Mouse (Mus musculus) myocyte (in vitro differentiated cells): Measurements from ENCODE around the gene Vps4b. TPM values are rescaled to one million over a fixed set of nuclear protein-coding genes. Genes with fewer than 3 reads are reported as not detected.
"Not testable (repeated sequence)": the region's sequence is repeated elsewhere in the genome, so short reads cannot be mapped to it uniquely, and the experiment has no call there.

Experiments used
- H3K27me3 ChIP-seq: one replicate; pipeline ENCODE4 v1.6.1; 2011; ENCODE audit not compliant: control insufficient read depth, insufficient read depth, insufficient read length
- H3K36me3 ChIP-seq: one replicate; pipeline ENCODE4 v1.6.1; 2011; ENCODE audit not compliant: control insufficient read depth, insufficient read depth
- H3K4me2 ChIP-seq: one replicate; pipeline ENCODE4 v1.6.1; 2011; ENCODE audit warnings: low read depth, control low read depth
- H3K4me3 ChIP-seq: one replicate; pipeline ENCODE4 v1.5.1; 2011; ENCODE audit warnings: mild to moderate bottlenecking, control low read depth, moderate library complexity
- H3K79me2 ChIP-seq: one replicate; pipeline ENCODE4 v1.6.1; 2011; ENCODE audit not compliant: control insufficient read depth, insufficient read depth
- H3ac ChIP-seq: one replicate; pipeline ENCODE4 v1.6.1; 2011; ENCODE audit not compliant: control insufficient read depth, insufficient read length
- CEBPB ChIP-seq: IDR thresholded peaks from 2 replicates; pipeline ENCODE4 v1.6.1; 2011; ENCODE audit warnings: mild to moderate bottlenecking, moderate library complexity; ENCODE audit not compliant: poor library complexity, insufficient read depth, severe bottlenecking
- E2F4 ChIP-seq: IDR thresholded peaks from one replicate; pipeline ENCODE4 v1.6.1; 2011; ENCODE audit warnings: mild to moderate bottlenecking, control low read depth, moderate library complexity; ENCODE audit not compliant: insufficient read depth
- MAX ChIP-seq: IDR thresholded peaks from one replicate; pipeline ENCODE4 v1.6.1; 2011; ENCODE audit warnings: low read depth, mild to moderate bottlenecking, control low read depth
- MYOD1 ChIP-seq, 3 experiments: IDR thresholded peaks; one replicate each; pipeline ENCODE4 v1.6.1; 2011; ENCODE audit warnings: control low read depth in 2 of 3, low read depth in 2 of 3, mild to moderate bottlenecking in 2 of 3, moderate library complexity in 1 of 3; ENCODE audit not compliant: insufficient read length in 2 of 3, control insufficient read depth in 1 of 3
- MYOG ChIP-seq, 3 experiments: IDR thresholded peaks; one replicate each; pipeline ENCODE4 v1.6.1; 2011; ENCODE audit warnings: control low read depth in 2 of 3, low read depth in 2 of 3, mild to moderate bottlenecking in 2 of 3; ENCODE audit not compliant: insufficient read length in 2 of 3, control insufficient read depth in 1 of 3, insufficient read depth in 1 of 3
- POLR2A ChIP-seq: IDR thresholded peaks from one replicate; pipeline ENCODE4 v1.6.1; 2011; ENCODE audit warnings: low read depth, mild to moderate bottlenecking, control low read depth, moderate library complexity; ENCODE audit not compliant: insufficient read length
- POLR2AphosphoS2 ChIP-seq: IDR thresholded peaks from one replicate; pipeline ENCODE4 v1.6.1; 2011; ENCODE audit warnings: low read depth, control low read depth; ENCODE audit not compliant: insufficient read length
- REST ChIP-seq: IDR thresholded peaks from one replicate; pipeline ENCODE4 v1.6.1; 2011; ENCODE audit warnings: mild to moderate bottlenecking, control low read depth, moderate library complexity; ENCODE audit not compliant: insufficient read depth, insufficient read length
- SRF ChIP-seq: IDR thresholded peaks from one replicate; pipeline ENCODE4 v1.6.1; 2011; ENCODE audit warnings: low read depth; ENCODE audit not compliant: control insufficient read depth, insufficient read length
- TCF12 ChIP-seq: IDR thresholded peaks from one replicate; pipeline ENCODE4 v1.6.1; 2011; ENCODE audit warnings: mild to moderate bottlenecking, control low read depth; ENCODE audit not compliant: poor library complexity, insufficient read depth, severe bottlenecking
- TCF3 ChIP-seq: IDR thresholded peaks from one replicate; pipeline ENCODE4 v1.6.1; 2011; ENCODE audit warnings: low read depth, control low read depth; ENCODE audit not compliant: insufficient read length
- USF1 ChIP-seq: IDR thresholded peaks from one replicate; pipeline ENCODE4 v1.6.1; 2011; ENCODE audit warnings: low read depth, mild to moderate bottlenecking, control low read depth, moderate library complexity
- polyA plus RNA-seq: library from polyadenylated mRNA; unstranded; fragments of >200 nt; fragmentation: generic; extraction: Trizol; gene quantifications from one replicate; pipeline ENCODE4 v1.2.1, GENCODE M21; 2012; ENCODE audit warnings: missing spikeins

The Vps4b gene
- polyA plus RNA-seq, 1 experiment, result 17.7 TPM

DNA sequence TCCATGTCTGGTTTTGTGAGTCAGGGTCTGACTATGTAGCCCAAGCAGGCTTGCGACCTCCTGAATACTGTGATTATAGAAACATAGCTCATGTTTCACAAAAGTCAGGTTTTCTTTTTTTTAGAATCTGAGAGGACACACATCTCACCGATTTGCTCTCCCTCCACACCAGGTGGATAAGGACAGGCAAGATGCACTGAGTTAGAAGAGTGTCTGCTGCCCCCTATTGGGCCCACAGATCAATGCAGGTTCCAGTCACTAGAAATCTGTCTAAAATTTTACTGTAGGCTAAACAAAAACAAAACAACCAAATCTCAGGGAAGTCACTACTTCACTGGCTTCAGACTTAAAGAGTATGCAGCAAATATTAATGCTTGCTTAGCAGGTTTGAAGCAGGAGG lies 60.9 kb downstream of the Vps4b start:
- H3K79me2 ChIP-seq, result no peaks in the 10 kb centered on the region
- no peak for TF ChIP-seq POLR2AphosphoS2
- TF ChIP-seq REST, result no peak
- no peak for TF ChIP-seq USF1
- TF ChIP-seq MAX, result no peak
- no peak for TF ChIP-seq CEBPB
- TF ChIP-seq TCF12, result no peak
- no peak for TF ChIP-seq E2F4
- TF ChIP-seq MYOD1 (IDR thresholded peaks at IDR 0.05; ENCODE audit: control insufficient read depth in 1 of 3, insufficient read length in 2 of 3, low read depth in 2 of 3), result no peak
- TF ChIP-seq TCF3, result no peak
- TF ChIP-seq MYOG (IDR thresholded peaks at IDR 0.05; ENCODE audit: control insufficient read depth in 1 of 3, insufficient read depth in 1 of 3, insufficient read length in 2 of 3, low read depth in 2 of 3), result no peak
- no peak for TF ChIP-seq POLR2A
- TF ChIP-seq SRF, result no peak
- no peak overlapping the region for H3ac ChIP-seq
- peaks cover 3% of the 10 kb centered on the region for H3K36me3 ChIP-seq
- no peak overlapping the region for H3K4me2 ChIP-seq
- H3K4me3 ChIP-seq, result no peak overlapping the region
- no peaks in the 10 kb centered on the region for H3K27me3 ChIP-seq

DNA sequence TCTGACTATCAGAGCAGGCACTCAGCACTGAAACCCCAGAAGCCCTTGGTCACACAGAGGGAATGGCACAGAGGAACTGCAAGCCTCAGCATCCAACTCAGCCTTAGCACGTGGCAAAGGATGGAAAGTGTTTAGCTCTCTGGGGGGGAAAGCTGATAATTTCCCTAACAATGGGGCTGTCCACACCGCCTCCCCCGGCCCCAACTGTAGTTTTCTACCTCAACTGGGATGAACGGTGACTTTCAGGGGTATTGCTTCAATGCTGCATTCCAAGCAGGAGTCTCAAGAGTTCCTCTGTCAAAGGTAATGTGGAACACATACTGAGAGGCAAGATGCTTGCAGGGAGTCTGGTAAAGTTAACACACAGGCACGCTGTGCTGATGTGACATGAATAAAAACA lies 74.5 kb downstream of the Vps4b start:
- Histone ChIP-seq H3K4me2 (no peak overlapping the region), H3K36me3 (no peaks in the 10 kb centered on the region), H3K4me3 (no peak overlapping the region), H3K27me3 (no peaks in the 10 kb centered on the region), H3K79me2 (no peaks in the 10 kb centered on the region), H3ac (no peak overlapping the region)
- TF ChIP-seq MYOD1 (IDR thresholded peaks at IDR 0.05; ENCODE audit: control insufficient read depth in 1 of 3, insufficient read length in 2 of 3, low read depth in 2 of 3) (no peak), CEBPB (no peak), SRF (no peak), MAX (no peak), POLR2A (no peak)

DNA sequence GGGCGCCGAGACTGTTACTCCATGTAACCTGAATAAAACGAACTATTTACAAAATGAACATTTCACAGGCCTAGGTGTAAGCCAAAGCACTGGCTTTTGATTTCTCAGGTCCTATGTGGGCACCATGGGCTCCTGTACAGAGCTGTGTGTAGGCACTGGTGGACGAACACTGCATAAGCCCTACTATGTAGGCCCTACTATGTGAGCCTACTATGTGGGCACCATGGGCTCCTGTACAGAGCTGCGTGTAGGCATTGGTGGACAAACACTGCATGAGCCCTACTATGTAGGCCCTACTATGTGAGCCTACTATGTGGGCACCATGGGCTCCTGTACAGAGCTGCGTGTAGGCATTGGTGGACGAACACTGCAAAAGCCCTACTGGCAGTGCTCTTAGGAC lies 78.8 kb downstream of the Vps4b start:
- H3K36me3 ChIP-seq, H3K4me3 ChIP-seq, H3K27me3 ChIP-seq, H3K79me2 ChIP-seq, H3K4me2 ChIP-seq, H3ac ChIP-seq: not testable (repeated sequence)

DNA sequence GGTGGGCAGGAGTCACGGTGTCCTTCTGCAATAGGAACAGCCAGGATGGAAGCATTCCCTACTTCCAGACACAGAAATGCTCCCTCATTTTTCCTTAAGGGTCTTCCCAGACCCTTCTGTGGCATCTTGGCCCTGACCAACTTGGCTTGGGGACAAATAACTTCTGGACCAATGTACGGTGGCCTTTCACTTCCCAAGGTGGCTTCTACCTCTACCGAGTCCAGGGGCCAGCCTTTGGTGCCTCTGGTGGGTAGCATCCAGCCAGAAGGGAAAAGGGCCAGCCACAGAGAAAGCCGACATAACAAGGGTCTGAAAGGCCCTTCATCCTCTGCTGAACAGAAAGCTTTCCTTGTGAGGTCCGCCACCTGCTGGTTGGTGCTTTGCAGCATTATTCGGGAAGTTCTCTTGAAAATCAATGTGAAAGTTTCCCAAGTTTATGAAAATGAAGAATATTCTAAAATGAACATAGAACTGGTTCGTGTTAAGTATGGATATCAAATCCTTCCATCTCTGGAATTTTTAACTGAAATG lies 79.4 kb downstream of the Vps4b start:
- TF ChIP-seq POLR2AphosphoS2 (no peak), TCF12 (no peak), MYOD1 (IDR thresholded peaks at IDR 0.05; ENCODE audit: control insufficient read depth in 1 of 3, insufficient read length in 2 of 3, low read depth in 2 of 3) (no peak), SRF (no peak)

DNA sequence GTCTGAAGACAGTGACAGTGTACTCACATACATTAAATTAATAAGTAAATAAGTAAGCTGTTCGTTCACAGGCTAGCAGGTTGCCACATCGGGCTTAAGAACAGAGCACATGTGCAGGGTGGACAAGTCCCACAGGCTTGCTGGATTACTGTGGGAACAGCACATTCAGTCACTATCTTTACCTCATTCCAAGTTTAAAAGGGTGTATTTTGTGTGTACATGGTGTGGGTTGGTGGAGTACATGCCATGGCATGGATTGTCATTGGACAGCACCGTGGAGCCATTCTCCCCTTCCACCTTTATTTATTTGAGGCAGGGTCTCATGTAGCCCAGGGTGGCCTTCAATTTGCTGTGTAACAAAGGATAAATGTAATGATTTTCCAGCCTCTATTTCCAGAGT lies 80.4 kb downstream of the Vps4b start:
- no peaks in the 10 kb centered on the region for H3K79me2 ChIP-seq
- no peaks in the 10 kb centered on the region for H3K27me3 ChIP-seq
- H3ac ChIP-seq, result no peak overlapping the region
- H3K36me3 ChIP-seq, result no peaks in the 10 kb centered on the region
- no peak overlapping the region for H3K4me3 ChIP-seq
- TF ChIP-seq MYOG (IDR thresholded peaks at IDR 0.05; ENCODE audit: control insufficient read depth in 1 of 3, insufficient read depth in 1 of 3, insufficient read length in 2 of 3, low read depth in 2 of 3) (no peak), E2F4 (no peak), POLR2A (no peak), POLR2AphosphoS2 (no peak), REST (no peak), TCF3 (no peak), MYOD1 (IDR thresholded peaks at IDR 0.05; ENCODE audit: control insufficient read depth in 1 of 3, insufficient read length in 2 of 3, low read depth in 2 of 3) (no peak), USF1 (no peak), TCF12 (no peak)
- no peak overlapping the region for H3K4me2 ChIP-seq

More for the DNA sequence above, 79.4 kb downstream of the Vps4b start:
- no peaks in the 10 kb centered on the region for H3K79me2 ChIP-seq
- H3K36me3 ChIP-seq, result no peaks in the 10 kb centered on the region
- no peak overlapping the region for H3ac ChIP-seq
- no peak overlapping the region for H3K4me3 ChIP-seq
- H3K4me2 ChIP-seq, result no peak overlapping the region
- no peaks in the 10 kb centered on the region for H3K27me3 ChIP-seq
